Mouse (Mus musculus) lung, embryonic 16.5 days (tissue): ENCODE results near the gene Ctsf. TPM values are rescaled to one million over a fixed set of nuclear protein-coding genes. Genes with fewer than 3 reads are reported as not detected.
A peak's percentile ranks its signal among the peaks of the same experiment; 100 is the strongest.

Experiments
- ATAC-seq: fragments of 200-750 bp; cut with Nextera tagmentation; 2 replicates; pipeline ENCODE4 v1.8.0; 2017; ENCODE audit warnings: low read depth, mild to moderate bottlenecking, moderate library complexity
- H3K27ac ChIP-seq: fragments of 300-500 bp; sonication (generic); 2 replicates; pipeline ENCODE4 v1.5.1; 2014; ENCODE audit warnings: mild to moderate bottlenecking, control low read depth, low read length
- H3K27me3 ChIP-seq: fragments of 300-500 bp; sonication (generic); 2 replicates; pipeline ENCODE4 v1.6.1; 2014; ENCODE audit warnings: low read depth, low read length, mixed read lengths; ENCODE audit not compliant: control insufficient read depth, insufficient read depth
- H3K36me3 ChIP-seq: fragments of 300-500 bp; sonication (generic); 2 replicates; pipeline ENCODE4 v1.6.1; 2014; ENCODE audit warnings: low read length; ENCODE audit not compliant: control insufficient read depth, insufficient read depth
- H3K4me1 ChIP-seq: fragments of 300-500 bp; sonication (generic); replicated peaks from 2 replicates; pipeline ENCODE4 v1.6.1; 2014; ENCODE audit warnings: low read length, mixed read lengths; ENCODE audit not compliant: control insufficient read depth, insufficient read depth
- H3K4me2 ChIP-seq: fragments of 300-500 bp; sonication (generic); 2 replicates; pipeline ENCODE4 v1.6.1; 2014; ENCODE audit warnings: low read depth, low read length, control low read depth
- H3K4me3 ChIP-seq: fragments of 300-500 bp; sonication (generic); 2 replicates; pipeline ENCODE4 v1.5.1; 2014; ENCODE audit warnings: mild to moderate bottlenecking, low read length, control low read depth
- H3K9ac ChIP-seq: fragments of 300-500 bp; sonication (generic); 2 replicates; pipeline ENCODE4 v1.6.1; 2014; ENCODE audit warnings: low read length, control low read depth
- H3K9me3 ChIP-seq: fragments of 300-500 bp; sonication (generic); 2 replicates; pipeline ENCODE4 v1.6.1; 2016; ENCODE audit warnings: low read length; ENCODE audit not compliant: control insufficient read depth
- WGBS: fragments of 180-500 bp; shearing (Covaris S2); extraction: QIAGEN DNeasy Blood & Tissue Kit; methylation state at CpG from one replicate; pipeline ENCODE4 v1.1.7; 2014; 5-methylcytosine and 5-hydroxymethylcytosine counted together
- polyA plus RNA-seq: library from polyadenylated mRNA; unstranded; fragments of >200 nt; fragmentation: Nextera tagmentation; extraction: Ambion mirVana; gene quantifications from 2 replicates; pipeline ENCODE4 v1.2.1, GENCODE M21; 2015

Ctsf gene
- polyA plus RNA-seq, 1 experiment from 2014 or later, result 23.5 TPM

- peak; percentile 88 for ATAC-seq
- 63% methylated on average over 5 of the region's 5 CpGs for WGBS
Observed at GRCm38 (mm10) chr19:4820678-4821303, 34.1 kb upstream of the Ctsf start.

DNA sequence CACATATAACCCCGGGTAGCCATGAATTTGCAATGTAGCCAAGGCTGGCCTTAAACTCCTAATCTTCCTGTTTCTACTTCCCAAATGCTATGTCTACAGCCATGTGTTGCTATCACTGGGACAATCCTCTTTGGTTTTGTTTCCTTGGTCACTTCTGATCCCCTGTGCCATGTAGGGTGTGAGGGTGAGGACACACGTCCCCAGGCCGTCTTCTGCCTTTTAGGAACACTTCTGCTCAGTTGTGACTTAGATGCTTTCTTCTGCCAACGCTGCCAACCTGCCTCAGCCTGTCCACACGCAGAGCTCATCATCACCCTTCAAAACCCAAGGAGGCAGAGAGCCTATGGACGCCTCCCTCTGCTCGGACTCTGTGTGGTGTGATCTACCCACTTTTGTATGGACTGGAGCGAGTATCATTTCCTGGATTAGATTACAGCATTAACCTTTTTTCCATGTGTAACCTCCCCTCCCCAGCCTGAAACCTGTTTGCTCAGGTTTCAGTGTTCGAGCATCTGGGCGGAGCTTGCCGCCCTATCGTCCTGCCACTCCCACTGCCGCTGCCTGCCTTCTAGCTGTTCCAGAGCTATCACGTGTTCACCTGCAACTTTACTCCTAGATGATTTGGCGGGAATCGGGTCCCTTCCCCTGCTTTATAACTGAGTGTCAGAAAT, 26.4 kb upstream of the Ctsf start:
- Histone ChIP-seq H3K4me2 (peak overlapping the region; percentile 26; the same call in 1 of the 2 replicates), H3K9me3 (no peaks in the 10 kb centered on the region), H3K9ac (no peak overlapping the region), H3K4me3 (no peak overlapping the region), H3K36me3 (peaks cover 6% of the 10 kb centered on the region; the same call in 1 of the 2 replicates), H3K27me3 (no peaks in the 10 kb centered on the region), H3K4me1 (no peaks in the 10 kb centered on the region), H3K27ac (no peak overlapping the region)
- WGBS, result 47% methylated on average over 16 of the region's 16 CpGs
- ATAC-seq, result peak; percentile 54

More at GRCm38 (mm10) chr19:4820678-4821303, 34.1 kb upstream of the Ctsf start:
- H3K9ac ChIP-seq, result no peak overlapping the region
- H3K4me1 ChIP-seq, result no peaks in the 10 kb centered on the region
- H3K4me3 ChIP-seq, result no peak overlapping the region
- H3K4me2 ChIP-seq, result no peak overlapping the region
- H3K27me3 ChIP-seq, result no peaks in the 10 kb centered on the region
- H3K36me3 ChIP-seq, result peaks cover 3% of the 10 kb centered on the region; the same call in 1 of the 2 replicates
- H3K9me3 ChIP-seq, result no peaks in the 10 kb centered on the region
- H3K27ac ChIP-seq, result no peak overlapping the region

GRCm38 (mm10) chr19:4829156-4829555, 25.8 kb upstream of the Ctsf start:
- 55% methylated on average over 7 of the region's 7 CpGs for WGBS

GRCm38 (mm10) chr19:4833977-4834376, 21.0 kb upstream of the Ctsf start:
- no peak for ATAC-seq
- Histone ChIP-seq H3K4me3 (no peak overlapping the region), H3K4me2 (no peak overlapping the region), H3K4me1 (peaks cover 8% of the 10 kb centered on the region), H3K9me3 (no peaks in the 10 kb centered on the region), H3K27me3 (no peaks in the 10 kb centered on the region), H3K9ac (no peak overlapping the region), H3K27ac (no peak overlapping the region), H3K36me3 (peaks cover 3% of the 10 kb centered on the region; the same call in 1 of the 2 replicates)
- WGBS, result 79% methylated on average over 8 of the region's 8 CpGs

More at GRCm38 (mm10) chr19:4829156-4829555, 25.8 kb upstream of the Ctsf start:
- no peaks in the 10 kb centered on the region for H3K4me1 ChIP-seq
- H3K27me3 ChIP-seq, result no peaks in the 10 kb centered on the region
- H3K4me3 ChIP-seq, result no peak overlapping the region
- no peak overlapping the region for H3K27ac ChIP-seq
- H3K9ac ChIP-seq, result no peak overlapping the region
- H3K4me2 ChIP-seq, result no peak overlapping the region
- peaks cover 6% of the 10 kb centered on the region; the same call in 1 of the 2 replicates for H3K36me3 ChIP-seq
- no peaks in the 10 kb centered on the region for H3K9me3 ChIP-seq
- no peak for ATAC-seq

- Histone ChIP-seq H3K27ac (no peak overlapping the region), H3K36me3 (peaks cover 3% of the 10 kb centered on the region; the same call in 1 of the 2 replicates), H3K27me3 (peaks cover 12% of the 10 kb centered on the region), H3K4me2 (no peak overlapping the region), H3K9me3 (no peaks in the 10 kb centered on the region), H3K9ac (no peak overlapping the region), H3K4me3 (no peak overlapping the region), H3K4me1 (peaks cover 14% of the 10 kb centered on the region)
- 67% methylated on average over 2 of the region's 2 CpGs for WGBS
- ATAC-seq, result no peak
Observed at GRCm38 (mm10) chr19:4836096-4836495, 18.8 kb upstream of the Ctsf start.

DNA sequence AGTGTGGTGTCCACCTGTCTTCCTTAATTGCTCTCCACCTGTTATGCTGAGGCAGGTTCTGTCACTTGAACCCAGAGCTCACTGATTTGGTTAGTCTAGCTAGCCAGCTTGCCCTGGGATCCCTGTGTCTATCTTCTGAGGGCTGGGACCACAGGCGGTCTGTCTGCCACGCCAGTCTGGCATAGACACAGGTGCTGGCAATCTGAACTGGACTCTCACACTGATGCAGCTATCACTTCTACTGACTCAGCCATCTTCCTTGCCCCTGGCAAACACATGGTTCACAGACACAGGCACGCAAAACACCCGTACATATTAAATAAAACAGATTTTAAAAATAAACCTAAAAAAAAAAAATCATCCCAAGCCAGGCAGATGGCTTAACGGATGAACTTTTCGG, 17.9 kb upstream of the Ctsf start:
- H3K9ac ChIP-seq, result no peak overlapping the region
- no peak for ATAC-seq
- H3K27ac ChIP-seq, result no peak overlapping the region
- H3K4me3 ChIP-seq, result no peak overlapping the region
- H3K9me3 ChIP-seq, result no peaks in the 10 kb centered on the region
- peaks cover 3% of the 10 kb centered on the region; the same call in 1 of the 2 replicates for H3K36me3 ChIP-seq
- H3K4me1 ChIP-seq, result peaks cover 14% of the 10 kb centered on the region
- no peak overlapping the region for H3K4me2 ChIP-seq
- 91% methylated on average over 6 of the region's 6 CpGs for whole genome bisulfite sequencing
- peaks cover 12% of the 10 kb centered on the region for H3K27me3 ChIP-seq

- 26% methylated on average over 10 of the region's 10 CpGs for WGBS
- H3K27ac ChIP-seq, result 0 out of 2 replicates have a peak overlapping the region, but pooled peaks have one; percentile 27
- no peaks in the 10 kb centered on the region for H3K36me3 ChIP-seq
- peaks cover 12% of the 10 kb centered on the region for H3K27me3 ChIP-seq
- H3K9me3 ChIP-seq, result no peaks in the 10 kb centered on the region
- H3K4me1 ChIP-seq, result peaks cover 14% of the 10 kb centered on the region
- peak; percentile 43; the same call in 1 of the 2 replicates for ATAC-seq
- H3K4me2 ChIP-seq, result peak overlapping the region; percentile 98
- H3K4me3 ChIP-seq, result peak overlapping the region; percentile 76
- peak overlapping the region; percentile 84 for H3K9ac ChIP-seq
Observed at GRCm38 (mm10) chr19:4838526-4839140, 16.3 kb upstream of the Ctsf start.

- under 1% methylated on average over 25 of the region's 25 CpGs for WGBS
- Histone ChIP-seq H3K27me3 (peaks cover 12% of the 10 kb centered on the region), H3K36me3 (no peaks in the 10 kb centered on the region), H3K4me3 (peak within 1 kb of the TSS; percentile 76), H3K9ac (peak within 1 kb of the TSS; percentile 84), H3K9me3 (no peaks in the 10 kb centered on the region), H3K4me1 (peaks cover 14% of the 10 kb centered on the region), H3K27ac (0 out of 2 replicates have a peak within 1 kb of the TSS, but pooled peaks have one; percentile 27), H3K4me2 (peak within 1 kb of the TSS; percentile 98)
- ATAC-seq, result peak; percentile 99
Observed at GRCm38 (mm10) chr19:4839149-4839548, 15.8 kb upstream of the Ctsf start, which contains the start of the genes Ccs and Ccdc87. Gene Ccs, minus strand, starts transcription at chr19:4839332. Gene Ccdc87, plus strand, starts transcription at chr19:4839366.

DNA sequence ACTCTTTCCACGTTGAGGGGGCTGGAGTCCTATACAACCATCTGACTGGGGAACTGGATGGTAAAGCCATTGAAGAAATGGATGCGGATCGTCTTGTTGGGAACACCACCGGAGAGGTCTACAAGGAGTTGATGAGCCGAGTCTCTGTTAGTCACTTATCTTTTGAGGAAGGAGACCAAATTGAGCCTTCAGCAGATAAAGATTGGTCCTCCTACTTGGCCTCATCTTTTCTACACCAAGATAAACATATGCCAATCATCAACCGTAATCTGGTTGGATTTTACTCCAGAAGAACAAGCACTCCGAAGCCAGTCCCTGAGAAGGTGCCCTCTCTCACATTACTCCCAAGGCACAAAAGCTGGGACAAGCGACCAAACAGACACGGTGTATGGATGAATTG, 14.1 kb upstream of the Ctsf start:
- H3K4me1 ChIP-seq, result peaks cover 14% of the 10 kb centered on the region
- H3K9ac ChIP-seq, result no peak overlapping the region
- H3K4me2 ChIP-seq, result no peak overlapping the region
- no peak overlapping the region for H3K4me3 ChIP-seq
- no peak overlapping the region for H3K27ac ChIP-seq
- no peaks in the 10 kb centered on the region for H3K36me3 ChIP-seq
- no peaks in the 10 kb centered on the region for H3K9me3 ChIP-seq
- no peak for ATAC-seq
- peaks cover 12% of the 10 kb centered on the region for H3K27me3 ChIP-seq
- 82% methylated on average over 9 of the region's 9 CpGs for WGBS
